Mouse (Mus musculus) E14TG2a.4 (cell line): ENCODE measurements at regions not wholly inside any gene's neighbourhood (a gene's known extent, or its start where the extent isn't known, plus 50 kb on each side); places are given as distances from the start of the nearest gene placed in this dataset.

Experiments
- CTCF ChIP-seq: conservative IDR thresholded peaks from 2 replicates; pipeline ENCODE4 v1.5.1; 2014; ENCODE audit warnings: low read length
- POU5F1 ChIP-seq: IDR thresholded peaks from 2 replicates; pipeline ENCODE4 v1.6.1; 2014; ENCODE audit warnings: low read length, borderline replicate concordance

- TF ChIP-seq CTCF (no peak), POU5F1 (no peak)
Measured at GRCm38 (mm10) chr11:65475302-65475701, 205.5 kb upstream of the Myocd start.
